Mouse (Mus musculus) lung, postnatal 36 days (tissue): Measurements from ENCODE around the gene Apbb2.

Experiments used
- DNase-seq: peaks from one replicate; pipeline ENCODE4 v3.0.0; 2022; ENCODE audit warnings: mixed read lengths

The Apbb2 gene

DNA sequence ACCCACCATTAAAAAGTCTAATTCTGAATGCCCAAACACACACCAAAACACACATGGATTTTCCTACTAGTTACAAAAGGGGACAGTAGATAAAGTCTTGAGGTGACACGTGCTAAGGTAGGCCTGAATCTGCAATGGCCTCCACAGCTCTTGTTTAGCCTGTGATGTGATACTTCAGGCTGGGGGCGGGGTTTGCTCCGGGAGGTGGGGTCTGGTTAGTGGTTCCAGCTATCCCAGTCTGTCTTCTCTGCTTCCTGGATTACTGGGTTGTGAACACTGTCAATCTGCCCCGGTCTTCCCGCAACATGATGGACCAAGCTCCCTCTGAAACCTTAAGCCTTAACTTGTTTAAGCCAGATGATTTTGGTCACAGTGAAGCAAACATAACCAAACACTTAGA, 210.0 kb downstream of the Apbb2 start:
- DNase-seq: no peak

- no peak for DNase-seq
These were observed 210.6 kb downstream of the Apbb2 start for GRCm38 (mm10) chr5:66407948-66408347.

- DNase-seq: no peak
These were observed 212.2 kb downstream of the Apbb2 start for GRCm38 (mm10) chr5:66406431-66406830.

DNA sequence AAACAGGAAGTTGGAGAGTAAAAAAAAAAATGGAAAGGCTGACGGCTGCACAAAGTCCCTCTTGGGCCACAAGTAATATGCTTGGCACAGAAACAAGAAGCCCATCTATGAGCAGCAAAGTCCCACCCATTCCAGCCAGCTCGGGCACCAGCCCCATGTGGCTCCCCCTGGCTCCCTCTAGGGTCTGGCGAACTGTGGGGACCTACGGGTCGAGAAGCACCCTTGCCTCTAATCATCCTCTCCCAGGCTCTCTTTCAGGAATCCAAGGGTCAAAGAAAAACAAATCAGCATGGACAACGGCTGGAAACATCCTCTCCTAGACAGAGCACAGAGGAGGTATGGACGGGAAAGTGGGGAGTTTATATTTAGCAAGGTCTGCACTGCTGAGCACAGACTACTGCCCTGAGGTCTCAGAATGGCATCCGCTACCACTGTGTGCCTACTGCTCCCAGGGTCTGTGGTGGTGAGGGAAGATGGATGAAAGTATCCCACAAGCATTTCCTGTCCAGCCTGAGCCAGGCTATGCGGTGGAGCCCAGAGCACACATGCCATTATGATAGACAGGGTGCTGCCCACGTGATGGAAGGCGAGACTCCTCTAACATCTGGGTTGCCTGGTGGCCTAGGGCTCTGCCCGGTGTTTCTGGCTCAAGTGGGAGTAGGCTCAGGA, 212.7 kb downstream of the Apbb2 start:
- DNase-seq: no peak

DNA sequence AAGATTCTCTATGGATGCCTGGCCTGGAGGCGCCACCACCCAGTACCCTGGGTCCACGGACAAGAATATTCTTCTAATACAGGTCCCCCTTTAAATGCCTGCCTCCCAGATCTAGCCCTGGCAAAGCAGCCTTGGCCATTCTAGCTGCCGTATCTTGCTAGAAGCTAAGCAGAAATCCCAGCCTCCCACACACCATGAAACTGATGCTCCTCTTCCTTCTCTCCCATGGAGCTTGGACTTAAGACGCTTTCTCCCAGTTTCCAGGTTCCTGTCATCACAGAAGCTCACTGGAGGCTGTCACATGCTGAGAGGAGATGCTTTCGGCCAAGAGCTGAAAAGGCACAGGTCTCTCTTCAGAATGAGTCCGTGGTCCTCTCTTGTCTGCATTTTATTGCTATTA, 213.3 kb downstream of the Apbb2 start:
- no peak for DNase-seq

DNA sequence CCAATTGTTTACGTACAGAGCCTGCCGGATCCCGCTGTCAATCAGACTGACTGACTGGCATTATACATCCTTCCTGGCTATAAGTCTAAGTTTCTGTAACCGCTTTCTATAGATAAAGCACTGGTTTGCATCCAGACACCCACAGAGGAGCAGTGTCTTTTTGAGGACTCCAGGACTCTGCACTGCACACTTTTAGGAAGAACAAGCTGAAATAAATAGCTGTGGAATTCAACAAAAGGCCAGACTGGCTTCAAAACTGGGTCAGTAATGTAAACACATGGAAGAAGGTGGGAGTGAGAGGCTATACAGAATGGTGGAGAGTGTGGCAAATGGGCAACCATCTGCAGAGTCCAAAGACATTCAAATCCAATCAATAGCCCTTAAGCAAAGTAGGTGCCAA, 218.0 kb downstream of the Apbb2 start:
- no peak for DNase-seq

GRCm38 (mm10) chr5:66399264-66399620, 219.3 kb downstream of the Apbb2 start:
- DNase-seq: no peak

DNA sequence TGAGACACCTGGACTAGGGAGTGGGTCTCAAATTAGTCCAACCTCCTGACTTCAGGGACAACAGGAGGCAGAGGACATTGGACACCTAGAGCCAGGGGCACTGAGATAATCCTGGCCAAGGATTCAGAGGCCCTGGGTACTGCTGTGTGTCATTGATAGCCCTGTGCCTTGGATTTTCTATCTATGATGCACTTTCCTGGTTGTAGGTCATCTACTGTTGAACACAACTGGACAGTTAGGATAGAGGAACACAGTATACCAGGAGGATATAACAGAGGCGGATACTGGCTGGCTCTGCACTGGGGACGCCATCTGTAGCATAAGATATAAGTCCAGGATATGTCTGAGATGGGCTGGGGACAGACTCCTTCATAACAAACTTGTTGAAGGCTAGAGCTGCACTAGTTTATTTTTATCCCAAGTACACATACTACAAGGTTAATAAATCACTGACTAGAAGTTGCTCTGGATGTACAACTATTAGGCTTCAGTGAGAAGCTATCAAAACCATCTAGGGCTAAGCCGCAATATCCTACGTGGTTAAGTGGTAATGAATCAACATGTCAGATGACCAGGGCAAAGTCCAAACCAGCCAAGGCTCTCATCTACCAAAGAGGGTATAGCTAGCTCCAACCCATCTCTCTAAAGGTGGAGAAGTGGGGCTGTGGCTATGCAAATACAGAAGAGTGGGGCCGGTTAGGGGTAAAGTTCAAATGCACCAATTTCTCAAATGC, 219.9 kb downstream of the Apbb2 start:
- no peak for DNase-seq

DNA sequence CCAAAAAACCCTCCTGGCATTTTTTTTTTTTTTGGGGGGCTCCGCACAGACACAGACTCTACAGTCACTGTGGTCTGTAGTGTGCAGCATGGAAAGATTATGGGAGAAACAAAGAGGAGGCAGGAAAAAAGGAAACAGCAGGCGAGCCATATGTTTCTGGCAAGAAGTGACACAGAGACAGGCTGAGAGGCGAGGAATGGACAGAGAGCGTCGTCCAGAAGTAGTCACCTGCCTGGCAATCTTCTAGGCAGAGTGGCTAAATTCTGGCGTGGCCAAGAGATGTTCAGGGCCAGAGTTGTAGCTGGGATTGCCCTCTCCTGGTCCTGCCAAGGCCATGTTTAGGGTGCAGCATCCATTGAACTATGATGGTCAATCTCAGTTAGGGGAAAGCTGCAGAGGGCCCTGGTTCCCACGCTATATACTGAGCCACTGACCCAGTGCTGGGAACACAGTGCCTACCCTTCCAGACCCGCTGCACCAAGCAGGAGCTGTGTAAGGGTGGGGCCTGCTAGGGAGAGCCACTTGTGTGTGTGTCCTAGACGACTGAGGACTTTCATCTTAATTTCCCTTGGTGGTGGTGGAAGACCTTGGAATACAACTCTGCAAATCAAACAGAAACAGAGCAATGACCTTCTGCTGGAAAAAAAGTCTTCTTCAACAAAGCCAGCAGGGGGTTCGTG, 224.7 kb downstream of the Apbb2 start:
- no peak for DNase-seq

GRCm38 (mm10) chr5:66392861-66393529, 225.6 kb downstream of the Apbb2 start:
- peak; percentile 17 for DNase-seq

DNA sequence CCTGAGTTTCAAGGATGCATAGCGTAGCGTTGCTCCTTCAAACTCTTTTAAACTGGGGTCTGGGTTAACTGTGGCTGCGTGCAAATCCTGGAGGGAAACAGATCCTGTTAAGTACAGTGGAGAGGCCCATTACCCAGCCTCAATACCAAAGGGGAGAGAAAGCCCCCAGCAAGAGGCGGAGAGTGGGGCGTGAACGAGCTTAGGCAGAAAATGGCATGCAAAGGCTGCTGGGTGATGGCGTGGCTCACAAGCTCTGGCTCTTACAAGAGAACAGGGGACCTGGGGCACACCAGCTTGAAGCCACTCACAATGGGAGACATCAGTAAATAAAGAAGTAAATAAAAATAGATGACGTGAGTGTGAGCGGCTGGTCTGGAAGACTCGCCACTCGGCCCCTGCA, 226.8 kb downstream of the Apbb2 start:
- DNase-seq: no peak

DNA sequence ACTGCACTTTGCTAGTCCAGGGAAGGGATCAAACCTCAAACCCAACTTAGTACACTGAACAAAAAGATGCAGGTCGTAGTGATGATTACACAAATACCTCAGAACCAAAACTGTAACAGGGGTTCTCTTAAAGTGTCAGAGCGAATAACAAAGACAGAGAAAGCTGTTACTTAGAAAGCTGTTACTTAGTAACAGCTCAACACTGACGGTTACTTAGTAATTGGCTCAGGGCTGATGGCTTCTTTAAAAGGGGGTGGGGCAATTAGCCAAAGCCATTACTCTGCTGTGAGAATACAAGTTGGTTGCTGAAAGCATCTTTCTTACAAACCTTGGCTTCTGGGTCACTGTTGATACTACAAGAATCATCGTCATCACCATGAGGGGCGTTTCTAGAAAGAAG, 227.3 kb downstream of the Apbb2 start:
- no peak for DNase-seq

GRCm38 (mm10) chr5:66390567-66390966, 228.0 kb downstream of the Apbb2 start:
- no peak for DNase-seq

DNA sequence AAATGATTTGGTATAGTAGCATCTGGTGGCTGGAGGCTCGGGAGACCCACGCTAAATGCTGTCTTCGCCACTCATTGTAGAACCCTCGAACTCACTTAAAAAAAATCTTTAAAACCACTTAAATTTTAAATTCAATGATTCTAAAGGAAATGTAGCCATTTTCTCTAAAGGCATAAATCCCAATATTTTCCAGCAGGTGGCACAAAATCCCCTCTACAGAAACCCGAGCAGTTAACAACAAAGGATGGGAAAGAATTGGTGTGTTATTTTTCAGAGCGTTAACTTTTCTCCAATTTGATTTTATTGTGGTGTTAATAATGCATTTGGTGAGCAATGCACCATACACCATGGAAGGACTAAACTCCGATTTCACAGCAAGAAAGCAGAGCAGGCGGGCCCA, 231.1 kb downstream of the Apbb2 start:
- DNase-seq: no peak

- peak; percentile 83 for DNase-seq
These were observed 232.9 kb downstream of the Apbb2 start for GRCm38 (mm10) chr5:66385636-66386035.

- no peak for DNase-seq
These were observed 233.7 kb downstream of the Apbb2 start for GRCm38 (mm10) chr5:66384806-66385446.

DNA sequence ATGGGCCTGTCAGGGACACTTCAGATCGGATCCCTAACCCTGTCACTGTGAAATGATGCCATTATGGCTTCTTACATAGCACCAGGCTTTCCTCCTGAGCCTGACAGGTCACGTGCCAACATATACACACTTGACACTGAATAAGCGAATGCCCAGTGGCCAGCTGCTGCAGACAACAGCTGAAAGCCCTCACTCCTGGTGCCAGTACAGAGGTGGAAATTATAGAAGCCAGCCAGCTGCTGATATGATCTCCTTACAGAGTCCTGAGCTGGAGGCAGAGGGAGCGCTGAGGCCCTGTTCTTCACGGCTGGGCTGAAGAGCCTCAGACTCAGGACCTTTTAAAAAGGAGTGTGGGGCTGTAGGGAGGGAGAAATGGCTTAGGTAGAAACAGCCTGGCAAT, 234.5 kb downstream of the Apbb2 start:
- no peak for DNase-seq

GRCm38 (mm10) chr5:66382111-66382510, 236.5 kb downstream of the Apbb2 start:
- no peak for DNase-seq

DNA sequence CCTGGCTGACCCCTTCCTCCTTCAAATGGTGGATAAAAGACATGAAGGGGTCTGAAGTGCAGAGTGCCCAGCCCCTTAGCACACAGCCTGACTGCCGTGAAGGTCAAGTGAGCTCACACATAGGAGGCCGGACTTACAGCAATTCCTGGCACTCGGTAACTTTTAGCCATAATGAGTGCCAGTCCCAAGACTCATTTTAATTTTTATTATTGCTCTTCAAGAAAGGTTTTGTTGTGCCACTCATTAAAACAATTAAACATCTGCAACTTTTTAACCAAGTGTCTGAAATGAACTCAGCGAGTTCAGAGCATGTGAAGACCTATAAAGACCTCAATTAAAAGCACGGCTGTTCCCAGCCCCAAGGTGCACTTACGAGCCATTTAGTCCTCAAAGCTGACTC, 239.6 kb downstream of the Apbb2 start:
- DNase-seq: no peak

GRCm38 (mm10) chr5:66376589-66377270, 241.9 kb downstream of the Apbb2 start:
- no peak for DNase-seq

DNA sequence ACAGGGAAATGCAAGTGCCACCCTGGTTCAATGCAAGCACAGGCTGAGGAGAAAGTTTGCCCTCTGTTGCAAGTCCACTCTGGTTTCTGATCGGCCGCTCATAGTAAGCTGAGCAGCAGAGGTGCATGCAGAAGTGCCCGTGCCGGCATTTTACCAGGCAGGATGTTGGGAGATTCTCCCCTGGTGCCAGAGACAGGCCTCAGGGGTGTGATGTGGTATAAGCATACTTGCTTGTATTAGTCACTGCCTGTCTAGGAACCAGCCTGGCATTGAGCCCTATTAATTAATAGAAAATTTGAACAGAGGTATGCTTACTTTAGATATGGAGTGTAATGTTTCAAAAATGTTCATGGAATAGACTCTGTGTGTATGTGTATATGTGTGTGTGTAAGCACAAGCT, 244.2 kb downstream of the Apbb2 start:
- no peak for DNase-seq

DNA sequence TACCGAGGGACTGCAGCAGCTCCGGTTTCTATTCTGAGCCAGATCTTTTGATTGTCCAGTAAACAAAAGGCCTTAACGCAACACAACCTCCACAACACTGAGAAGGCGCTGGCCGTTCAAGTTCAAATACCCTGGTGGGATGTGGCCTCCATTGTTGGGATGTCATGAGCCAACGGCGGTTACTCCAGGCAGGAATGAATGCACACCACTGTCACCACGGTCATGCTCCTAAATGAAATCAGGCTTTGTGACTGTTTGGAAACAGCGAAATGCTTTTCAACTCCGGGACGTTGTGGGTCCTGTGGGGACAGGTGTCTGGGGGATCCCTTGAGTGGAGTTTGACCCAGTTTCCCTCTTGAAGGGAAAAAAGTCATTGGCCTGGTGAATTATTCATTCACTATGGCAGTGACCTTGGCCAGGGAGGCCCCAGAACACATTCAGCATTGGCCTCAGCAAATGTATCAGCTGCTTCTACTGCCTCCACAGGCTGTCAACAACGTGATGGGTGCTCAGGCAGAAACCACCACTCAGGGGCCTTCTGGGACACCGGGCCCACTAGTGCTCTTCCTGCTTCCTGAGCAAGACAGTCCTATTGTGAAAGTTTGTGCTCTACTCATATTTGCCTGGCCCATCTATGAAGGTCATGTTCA, 244.9 kb downstream of the Apbb2 start:
- DNase-seq: no peak
